Mouse (Mus musculus) gastrocnemius, adult 2 months (tissue): ENCODE results near the gene Rbm43. TPM values are rescaled to one million over a fixed set of nuclear protein-coding genes. Genes with fewer than 3 reads are reported as not detected.
A peak's percentile ranks its signal among the peaks of the same experiment; 100 is the strongest.

Source experiments
- DNase-seq: peaks from one replicate; pipeline ENCODE4 v3.0.0; 2022
- H3K27ac ChIP-seq: fragments of 200-600 bp; 2 replicates; pipeline ENCODE4 v1.8.1; 2022; ENCODE audit warnings: mild to moderate bottlenecking
- H3K4me3 ChIP-seq: fragments of 200-600 bp; 2 replicates; pipeline ENCODE4 v1.8.1; 2022; ENCODE audit warnings: mild to moderate bottlenecking, moderate library complexity
- CTCF ChIP-seq: fragments of 200-600 bp; IDR thresholded peaks from 2 replicates; pipeline ENCODE4 v1.8.1; 2022; ENCODE audit warnings: antibody characterized with exemption, mild to moderate bottlenecking, moderate library complexity
- intact Hi-C: fragments of 180-260 bp; cut with DNase I; formaldehyde crosslinking; loops from one replicate; pipeline ENCODE4 v1.15.1; 2025
- total RNA-seq, 2 experiments: library from RNA; stranded (reverse); gene quantifications; 2 replicates each; pipeline ENCODE4 v1.2.3; 2021

The Rbm43 gene
- total RNA-seq, 2 experiments from 2014 or later: 1.0 to 1.2 TPM

GRCm38 (mm10) chr2:51941832-51942231 is 6.9 kb upstream of the Rbm43 start:
- no peak overlapping the region for H3K27ac ChIP-seq
- no peak for TF ChIP-seq CTCF
- DNase-seq: no peak
- H3K4me3 ChIP-seq: no peak overlapping the region
- intact Hi-C loops: no loop called here

- no peak for DNase-seq
- intact Hi-C loops: no loop called here
- Histone ChIP-seq H3K4me3 (no peak overlapping the region), H3K27ac (no peak overlapping the region)
- TF ChIP-seq CTCF: no peak
Measured at GRCm38 (mm10) chr2:51938750-51939149, 3.8 kb upstream of the Rbm43 start.

DNA sequence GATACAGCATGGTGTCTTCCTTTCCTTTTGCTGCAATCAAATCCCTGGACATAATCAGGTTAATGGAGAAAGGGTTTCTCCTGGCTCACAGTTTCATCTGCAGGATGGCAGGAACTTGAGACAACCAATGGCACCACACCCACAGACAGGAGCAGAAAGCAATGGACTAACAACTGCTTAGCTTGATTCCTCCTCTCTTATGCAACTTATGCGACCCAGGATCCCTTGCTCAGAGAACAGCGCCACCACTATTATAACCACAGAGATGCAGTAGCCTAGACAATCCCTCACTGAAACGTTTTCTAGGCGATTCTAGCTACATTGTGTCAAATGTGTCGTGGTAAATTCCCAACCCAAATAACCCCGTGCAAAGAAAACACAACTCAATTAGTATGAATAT is 2.0 kb upstream of the Rbm43 start:
- intact Hi-C loops: no loop called here
- Histone ChIP-seq H3K4me3 (no peak overlapping the region), H3K27ac (no peak overlapping the region)
- no peak for TF ChIP-seq CTCF
- no peak for DNase-seq

DNA sequence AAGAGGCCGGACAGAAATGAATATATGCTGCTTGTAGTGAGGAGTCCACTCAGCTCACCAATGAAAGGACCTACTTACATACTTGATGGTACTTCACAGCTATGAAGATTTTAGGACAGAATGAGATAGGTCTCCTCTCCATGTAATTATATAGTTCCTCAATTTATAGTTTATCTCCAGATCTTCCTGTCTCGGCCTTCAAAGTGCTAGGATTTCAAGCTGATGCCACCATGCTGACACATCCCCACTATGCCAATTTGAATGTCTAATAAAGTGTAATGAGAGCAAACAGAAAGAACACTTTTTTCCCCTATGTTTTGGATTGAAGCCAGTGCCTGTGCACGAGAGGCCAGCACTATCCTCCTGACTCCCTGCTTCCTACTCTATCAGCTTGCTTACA is 1.6 kb upstream of the Rbm43 start:
- TF ChIP-seq CTCF: no peak
- no peak for DNase-seq
- intact Hi-C loops: no loop called here
- H3K4me3 ChIP-seq: no peak overlapping the region
- H3K27ac ChIP-seq: no peak overlapping the region

GRCm38 (mm10) chr2:51935921-51936320 is 958 bp upstream of the Rbm43 start:
- no peak for DNase-seq
- H3K4me3 ChIP-seq: no peak overlapping the region
- TF ChIP-seq CTCF: no peak
- no peak overlapping the region for H3K27ac ChIP-seq
- intact Hi-C loops: no loop called here

- intact Hi-C loops: no loop called here
- DNase-seq: no peak
- Histone ChIP-seq H3K4me3 (peak overlapping the region; percentile 88), H3K27ac (peak overlapping the region; percentile 54; the same call in 1 of the 2 replicates)
- no peak for TF ChIP-seq CTCF
Measured at GRCm38 (mm10) chr2:51933341-51934134, 1.4 kb downstream of the Rbm43 start.

- no peak for TF ChIP-seq CTCF
- intact Hi-C loops: no loop called here
- DNase-seq: no peak
- Histone ChIP-seq H3K4me3 (no peak overlapping the region), H3K27ac (no peak overlapping the region)
Measured at GRCm38 (mm10) chr2:51931241-51931640, 3.7 kb downstream of the Rbm43 start.

- Histone ChIP-seq H3K27ac (no peak overlapping the region), H3K4me3 (no peak overlapping the region)
- peak; percentile 74 for DNase-seq
- peak; percentile 91; the same call in 1 of the 2 replicates for TF ChIP-seq CTCF
- intact Hi-C loops: loop anchor here (2.0 to 5.0 kb wide), 2 partner anchors 373 to 1608 kb away; no protein-coding TSS in a partner anchor
Measured at GRCm38 (mm10) chr2:51914944-51915680, 19.9 kb downstream of the Rbm43 start.

DNA sequence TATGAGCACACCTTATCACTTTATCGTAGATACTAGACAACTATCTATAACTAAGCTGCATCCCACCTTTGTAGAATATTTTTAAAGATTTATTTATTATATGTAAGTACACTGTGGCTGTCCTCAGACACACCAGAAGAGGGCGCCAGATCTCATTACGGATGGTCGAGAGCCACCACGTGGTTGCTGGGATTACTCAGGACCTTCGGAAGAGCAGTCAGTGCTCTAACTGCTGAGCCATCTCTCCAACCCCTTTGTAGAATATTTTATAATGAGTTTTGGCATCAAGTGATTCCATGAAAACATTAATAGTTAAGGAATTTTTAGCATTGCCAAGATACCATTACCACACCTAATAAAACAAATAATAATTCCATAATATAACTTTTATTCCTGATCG is 20.4 kb downstream of the Rbm43 start:
- DNase-seq: no peak
- Histone ChIP-seq H3K4me3 (no peak overlapping the region), H3K27ac (no peak overlapping the region)
- peak; percentile 23; the same call in 1 of the 2 replicates for TF ChIP-seq CTCF
- intact Hi-C loops: loop anchor here (2.0 to 5.0 kb wide), 2 partner anchors 372 to 1608 kb away; no protein-coding TSS in a partner anchor

DNA sequence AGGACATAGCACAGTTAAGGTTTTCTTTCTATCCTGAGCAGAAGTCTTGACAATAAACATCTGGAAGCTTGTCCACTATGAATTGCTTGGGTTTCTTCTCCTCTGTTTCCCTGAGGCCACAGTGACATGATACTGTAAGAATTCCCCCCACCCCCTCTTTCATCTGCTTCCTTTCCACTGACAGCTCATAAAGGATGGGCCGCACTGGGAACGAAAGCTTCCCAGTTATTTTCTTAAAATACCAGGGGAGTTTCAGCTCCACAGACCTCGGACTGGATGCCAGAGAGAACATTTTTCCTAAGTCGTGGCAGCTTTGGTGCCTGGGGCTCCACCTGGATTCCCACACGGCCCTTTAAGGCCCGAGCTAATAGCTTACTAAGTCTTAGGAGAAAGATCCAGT is 22.2 kb downstream of the Rbm43 start:
- no peak for TF ChIP-seq CTCF
- Histone ChIP-seq H3K27ac (no peak overlapping the region), H3K4me3 (no peak overlapping the region)
- intact Hi-C loops: loop anchor here (5.0 kb wide), 1 partner anchor 370 kb away; no protein-coding TSS in a partner anchor
- DNase-seq: no peak

- intact Hi-C loops: loop anchor here (5.0 kb wide), 1 partner anchor 370 kb away; no protein-coding TSS in a partner anchor
Measured at GRCm38 (mm10) chr2:51911864-51912263, 23.1 kb downstream of the Rbm43 start.

GRCm38 (mm10) chr2:51907538-51908110 is 27.3 kb downstream of the Rbm43 start:
- no peak for TF ChIP-seq CTCF
- DNase-seq: no peak
- H3K4me3 ChIP-seq: no peak overlapping the region
- intact Hi-C loops: no loop called here
- no peak overlapping the region for H3K27ac ChIP-seq

More at GRCm38 (mm10) chr2:51911864-51912263, 23.1 kb downstream of the Rbm43 start:
- H3K27ac ChIP-seq: no peak overlapping the region
- TF ChIP-seq CTCF: no peak
- DNase-seq: no peak
- no peak overlapping the region for H3K4me3 ChIP-seq

DNA sequence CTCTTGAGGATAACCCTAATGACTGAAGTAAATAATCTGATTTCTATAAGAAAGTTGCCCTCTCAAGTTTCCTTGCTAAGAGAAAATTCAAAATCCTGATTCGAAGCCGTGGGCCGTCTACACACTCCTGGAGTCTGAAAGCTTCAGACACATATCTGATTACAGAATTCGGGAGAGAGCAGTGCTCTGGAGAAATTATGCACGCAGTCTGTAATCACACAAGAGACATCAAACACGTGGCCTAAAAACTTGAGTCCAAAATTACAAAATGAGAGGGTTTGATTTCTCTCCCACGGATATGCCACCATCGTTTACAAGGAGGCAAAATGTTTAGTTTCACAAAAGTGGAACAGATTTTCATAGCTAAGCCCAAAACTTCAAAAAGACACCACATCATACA is 29.3 kb downstream of the Rbm43 start:
- no peak for DNase-seq
- TF ChIP-seq CTCF: no peak
- intact Hi-C loops: no loop called here
- H3K27ac ChIP-seq: no peak overlapping the region
- H3K4me3 ChIP-seq: no peak overlapping the region
